Mouse (Mus musculus) G1E (cell line): ENCODE results near the gene Pkib. TPM values are rescaled to one million over a fixed set of nuclear protein-coding genes. Genes with fewer than 3 reads are reported as not detected.

Experiments
- ATAC-seq: 2 replicates; pipeline ENCODE4 v1.8.0; 2016; ENCODE audit warnings: mild to moderate bottlenecking; ENCODE audit not compliant: insufficient number of reproducible peaks, poor library complexity, low FRiP score, severe bottlenecking; ENCODE audit errors: extremely low read depth
- DNase-seq: peaks from one replicate; pipeline ENCODE4 v3.0.0; 2012; ENCODE audit warnings: low spot score
- H3K27me3 ChIP-seq: 2 replicates; pipeline ENCODE4 v1.6.1; 2012; ENCODE audit warnings: mild to moderate bottlenecking, low read length, inconsistent platforms; ENCODE audit not compliant: insufficient read depth
- H3K36me3 ChIP-seq: replicated peaks from 2 replicates; pipeline ENCODE3; 2012; ENCODE audit warnings: mild to moderate bottlenecking, inconsistent platforms
- H3K4me1 ChIP-seq: 2 replicates; pipeline ENCODE4 v1.6.1; 2012; ENCODE audit warnings: low read depth, low read length, inconsistent platforms, mixed read lengths; ENCODE audit not compliant: insufficient read depth
- H3K4me3 ChIP-seq: 2 replicates; pipeline ENCODE4 v1.5.1; 2012; ENCODE audit warnings: low read depth, mild to moderate bottlenecking, inconsistent platforms, low read length, moderate library complexity, mixed read lengths
- H3K9me3 ChIP-seq: replicated peaks from 2 replicates; pipeline ENCODE4 v1.6.1; 2012; ENCODE audit warnings: inconsistent platforms
- CTCF ChIP-seq: IDR thresholded peaks from 2 replicates; pipeline ENCODE4 v1.5.1; 2012; ENCODE audit warnings: low read depth, low read length, inconsistent platforms, mixed read lengths
- GATA1 ChIP-seq: IDR thresholded peaks from 2 replicates; pipeline ENCODE4 v1.6.1; 2012; ENCODE audit warnings: borderline replicate concordance, low read length, inconsistent platforms, mixed read lengths
- GATA2 ChIP-seq: IDR thresholded peaks from 2 replicates; pipeline ENCODE4 v1.6.1; 2012; ENCODE audit warnings: low read depth, low read length, inconsistent platforms, borderline replicate concordance
- POLR2AphosphoS5 ChIP-seq: IDR thresholded peaks from 2 replicates; pipeline ENCODE4 v1.6.1; 2012; ENCODE audit warnings: low read depth, low read length, inconsistent platforms; ENCODE audit not compliant: insufficient replicate concordance
- TAL1 ChIP-seq: conservative IDR thresholded peaks from 2 replicates; pipeline ENCODE4 v1.6.1; 2012; ENCODE audit warnings: low read depth, low read length, inconsistent platforms, mixed read lengths
- polyA plus RNA-seq: library from polyadenylated mRNA; stranded (reverse); fragments of >175 nt; gene quantifications from 2 replicates; pipeline ENCODE4 v1.2.3, GENCODE M21; 2012
- total RNA-seq, 2 experiments: library from RNA; stranded (forward) in 1 of 2; stranded (reverse) in 1 of 2; fragments of 200-1000 nt in 1 of 2; fragments of >200 nt in 1 of 2; fragmentation: Nextera tagmentation in 1 of 2; gene quantifications; 2 replicates each; pipeline ENCODE4 v1.2.3; 2014 to 2017

Gene Pkib
- total RNA-seq (2014; fragmentation: Nextera tagmentation) (not detected in 2 replicates), total RNA-seq (2017) (0.16 and 0.17 TPM in 2 replicates), polyA plus RNA-seq (not detected in 2 replicates)

DNA sequence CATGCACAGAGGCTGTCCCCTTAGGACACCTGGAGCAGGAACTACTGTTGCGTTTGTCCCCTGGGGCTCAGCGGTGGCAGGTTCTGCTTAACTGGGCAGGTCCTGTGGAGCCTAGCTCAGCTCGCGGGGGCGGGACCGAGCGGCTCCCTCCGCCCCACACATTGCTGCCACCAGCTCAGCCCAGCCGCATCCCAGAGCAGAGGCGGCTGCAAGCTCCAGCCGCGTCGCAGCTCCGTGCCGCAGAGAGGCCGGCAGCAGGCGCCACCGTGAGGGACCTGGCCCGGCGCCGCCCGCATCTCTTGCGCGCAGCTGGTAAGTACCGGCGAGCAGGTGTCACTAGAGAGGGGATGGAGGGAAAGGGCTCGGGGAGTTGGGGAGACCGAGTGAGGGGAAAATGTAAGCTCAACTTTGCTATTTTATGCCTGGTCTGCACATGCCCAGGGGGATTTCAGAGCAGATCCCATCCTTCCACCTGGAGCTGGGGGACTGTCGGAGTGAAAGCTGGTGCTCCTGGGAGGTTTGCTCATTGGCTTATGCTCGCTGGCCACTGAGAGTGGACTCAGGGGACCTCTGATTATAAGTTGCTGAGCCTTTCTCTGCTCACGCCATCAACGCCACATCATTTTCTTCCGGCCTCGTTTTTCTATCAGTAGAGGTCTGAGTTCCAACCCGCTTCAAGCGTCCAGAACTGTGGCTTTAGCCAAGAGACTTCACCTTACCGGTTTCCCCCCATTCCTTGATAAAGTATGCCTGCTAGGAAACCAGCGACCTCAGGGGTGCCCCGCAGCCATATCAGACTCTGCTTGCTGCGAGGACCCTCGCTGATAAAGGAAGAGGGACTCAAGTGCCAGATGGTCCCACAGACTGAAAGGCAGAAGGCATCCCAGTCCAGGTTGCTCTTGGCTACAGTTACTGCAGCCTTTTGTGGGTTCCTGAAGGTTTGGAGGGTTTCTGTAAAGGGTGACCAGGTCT, at the start of gene Pkib:
Gene Pkib, plus strand, starts transcription at position 86 of the 972 bp plus-strand sequence.
- TF ChIP-seq CTCF (no peak), GATA1 (no peak), TAL1 (no peak), GATA2 (no peak), POLR2AphosphoS5 (no peak)
- Histone ChIP-seq H3K27me3 (no peaks in the 10 kb centered on the region), H3K4me1 (no peaks in the 10 kb centered on the region), H3K4me3 (no peak within 1 kb of the TSS), H3K9me3 (no peaks in the 10 kb centered on the region), H3K36me3 (no peaks in the 10 kb centered on the region)
- no peak for ATAC-seq
- DNase-seq: no peak

DNA sequence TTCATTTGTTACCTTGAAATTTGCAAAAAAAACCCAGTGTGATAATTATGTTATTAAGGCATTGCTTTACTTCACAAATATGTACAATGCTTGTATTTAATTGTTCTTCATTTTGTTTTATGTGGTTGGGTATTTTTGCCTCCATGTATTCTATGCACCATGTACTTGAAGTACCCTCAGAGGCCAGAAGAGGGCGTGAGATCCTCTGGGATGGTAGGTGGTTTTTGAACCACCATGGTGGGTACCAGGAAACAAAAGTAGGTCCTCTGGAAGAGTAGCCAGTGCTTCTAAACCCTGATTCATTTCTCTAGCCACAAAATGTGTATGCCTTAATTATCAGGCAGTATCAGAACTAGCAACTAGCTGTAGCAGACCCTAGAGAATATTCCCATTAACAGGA, 47.9 kb upstream of the Pkib start:
- DNase-seq: no peak
- TF ChIP-seq GATA2 (no peak), CTCF (no peak), POLR2AphosphoS5 (no peak), TAL1 (no peak), GATA1 (no peak)
- no peaks in the 10 kb centered on the region for H3K27me3 ChIP-seq
- H3K4me1 ChIP-seq: no peaks in the 10 kb centered on the region
- no peaks in the 10 kb centered on the region for H3K36me3 ChIP-seq
- H3K9me3 ChIP-seq: no peaks in the 10 kb centered on the region
- no peak overlapping the region for H3K4me3 ChIP-seq
- ATAC-seq: no peak

GRCm38 (mm10) chr10:57594266-57594665, 37.5 kb upstream of the Pkib start:
- no peaks in the 10 kb centered on the region for H3K27me3 ChIP-seq
- ATAC-seq: no peak

DNA sequence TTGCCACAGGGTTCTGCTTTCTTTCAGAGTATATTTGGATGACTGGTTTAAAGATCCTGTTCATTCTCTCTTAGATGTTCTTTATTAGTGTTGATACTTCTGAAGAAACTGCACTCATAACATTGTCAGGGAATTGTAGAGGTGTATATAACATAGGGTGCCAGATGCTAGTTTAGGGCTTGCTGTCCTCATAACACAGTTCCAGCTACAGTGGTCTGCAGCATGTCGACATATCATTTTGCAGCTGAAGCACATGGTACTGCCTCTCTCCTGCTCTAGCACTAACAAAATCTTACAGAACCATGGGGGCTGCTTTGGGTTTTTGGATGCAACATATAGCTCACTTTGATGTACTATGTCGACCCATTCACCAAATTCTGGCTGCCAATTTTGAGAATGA, 34.6 kb upstream of the Pkib start:
- no peaks in the 10 kb centered on the region for H3K36me3 ChIP-seq
- no peak for ATAC-seq
- TF ChIP-seq CTCF: no peak
- TF ChIP-seq GATA2: no peak
- no peak for TF ChIP-seq GATA1
- no peak for TF ChIP-seq POLR2AphosphoS5
- TF ChIP-seq TAL1: no peak
- DNase-seq: no peak
- H3K4me3 ChIP-seq: no peak overlapping the region
- H3K27me3 ChIP-seq: no peaks in the 10 kb centered on the region
- H3K9me3 ChIP-seq: no peaks in the 10 kb centered on the region
- H3K4me1 ChIP-seq: no peaks in the 10 kb centered on the region

More at GRCm38 (mm10) chr10:57594266-57594665, 37.5 kb upstream of the Pkib start:
- TF ChIP-seq TAL1 (no peak), GATA2 (no peak), GATA1 (no peak), POLR2AphosphoS5 (no peak), CTCF (no peak)
- Histone ChIP-seq H3K4me1 (no peaks in the 10 kb centered on the region), H3K4me3 (no peak overlapping the region), H3K9me3 (no peaks in the 10 kb centered on the region), H3K36me3 (no peaks in the 10 kb centered on the region)
- no peak for DNase-seq

DNA sequence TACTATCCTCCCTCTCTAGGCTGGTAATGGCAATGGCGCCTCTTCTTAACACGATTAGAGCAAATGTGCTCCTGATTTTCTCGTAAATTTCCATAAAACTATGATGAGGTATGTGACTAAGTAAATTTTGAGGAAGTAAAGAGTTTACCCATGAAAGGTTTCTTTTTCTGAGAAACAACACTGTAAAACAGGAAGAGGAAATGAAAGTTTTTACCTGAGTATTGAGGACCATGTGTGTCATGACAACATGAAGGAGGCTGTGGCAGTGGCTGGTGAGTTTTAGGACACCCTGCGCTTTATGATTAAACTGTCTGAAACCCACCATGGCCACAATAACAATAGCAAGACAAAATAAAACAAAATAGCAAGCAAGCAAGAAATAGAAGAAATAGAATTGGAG, 28.8 kb upstream of the Pkib start:
- H3K36me3 ChIP-seq: no peaks in the 10 kb centered on the region
- DNase-seq: no peak
- no peak overlapping the region for H3K4me3 ChIP-seq
- no peak for TF ChIP-seq POLR2AphosphoS5
- no peak for TF ChIP-seq GATA2
- no peak for TF ChIP-seq GATA1
- no peak for TF ChIP-seq TAL1
- TF ChIP-seq CTCF: no peak
- H3K27me3 ChIP-seq: no peaks in the 10 kb centered on the region
- ATAC-seq: no peak
- no peaks in the 10 kb centered on the region for H3K9me3 ChIP-seq
- no peaks in the 10 kb centered on the region for H3K4me1 ChIP-seq

- ATAC-seq: no peak
- no peak overlapping the region for H3K4me3 ChIP-seq
- H3K4me1 ChIP-seq: no peaks in the 10 kb centered on the region
- no peaks in the 10 kb centered on the region for H3K9me3 ChIP-seq
- no peak for DNase-seq
- TF ChIP-seq TAL1 (no peak), GATA2 (no peak), GATA1 (no peak)
- H3K36me3 ChIP-seq: no peaks in the 10 kb centered on the region
- H3K27me3 ChIP-seq: no peaks in the 10 kb centered on the region
Observed at GRCm38 (mm10) chr10:57623311-57623710, 8.5 kb upstream of the Pkib start.
